Mouse (Mus musculus) hindbrain, embryonic 15.5 days (tissue): ENCODE results near the gene Olfr272. TPM values are rescaled to one million over a fixed set of nuclear protein-coding genes. Genes with fewer than 3 reads are reported as not detected.

Experiments used
- ATAC-seq: fragments of 200-750 bp; cut with Nextera tagmentation; 2 replicates; pipeline ENCODE4 v1.8.0; 2017; ENCODE audit warnings: low read depth, moderate number of reproducible peaks, moderate TSS enrichment; ENCODE audit not compliant: low FRiP score
- H3K27ac ChIP-seq: fragments of 300-500 bp; sonication (generic); replicated peaks from 2 replicates; pipeline ENCODE4 v1.5.1; 2015; ENCODE audit warnings: mild to moderate bottlenecking, inconsistent platforms
- H3K27me3 ChIP-seq: fragments of 300-500 bp; sonication (generic); 2 replicates; pipeline ENCODE4 v1.6.1; 2015; ENCODE audit warnings: control low read depth, inconsistent platforms
- H3K36me3 ChIP-seq: fragments of 300-500 bp; sonication (generic); 2 replicates; pipeline ENCODE4 v1.6.1; 2015; ENCODE audit warnings: control low read depth, inconsistent platforms
- H3K4me1 ChIP-seq: fragments of 300-500 bp; sonication (generic); replicated peaks from 2 replicates; pipeline ENCODE4 v1.6.1; 2015; ENCODE audit warnings: control low read depth, inconsistent platforms
- H3K4me2 ChIP-seq: fragments of 300-500 bp; sonication (generic); 2 replicates; pipeline ENCODE4 v1.6.1; 2015; ENCODE audit warnings: moderate library complexity, mild to moderate bottlenecking, inconsistent platforms
- H3K4me3 ChIP-seq: fragments of 300-500 bp; sonication (generic); 2 replicates; pipeline ENCODE4 v1.5.1; 2015; ENCODE audit warnings: mild to moderate bottlenecking, inconsistent platforms
- H3K9ac ChIP-seq: fragments of 300-500 bp; sonication (generic); 2 replicates; pipeline ENCODE4 v1.6.1; 2015; ENCODE audit warnings: inconsistent platforms
- H3K9me3 ChIP-seq: fragments of 300-500 bp; sonication (generic); 2 replicates; pipeline ENCODE4 v1.6.1; 2016; ENCODE audit warnings: control low read depth, inconsistent platforms
- WGBS: fragments of 180-500 bp; shearing (Covaris S2); methylation state at CpG from one replicate; pipeline ENCODE4 v1.1.7; 2015; 5-methylcytosine and 5-hydroxymethylcytosine counted together
- polyA plus RNA-seq: library from polyadenylated mRNA; unstranded; fragments of >200 nt; fragmentation: Nextera tagmentation; extraction: Ambion mirVana; gene quantifications from 2 replicates; pipeline ENCODE4 v1.2.1, GENCODE M21; 2015

Gene Olfr272
- polyA plus RNA-seq, result not detected in 2 replicates

- WGBS, result 90% methylated on average over 2 of the region's 2 CpGs
- Histone ChIP-seq H3K27ac (no peak within 1 kb of the TSS), H3K9me3 (no peaks in the 10 kb centered on the region), H3K36me3 (no peaks in the 10 kb centered on the region), H3K9ac (no peak within 1 kb of the TSS), H3K4me2 (no peak within 1 kb of the TSS), H3K27me3 (no peaks in the 10 kb centered on the region), H3K4me1 (no peaks in the 10 kb centered on the region), H3K4me3 (no peak within 1 kb of the TSS)
- no peak for ATAC-seq
These were observed at the start of gene Olfr272 for GRCm38 (mm10) chr4:52919078-52919477. Gene Olfr272, minus strand, starts transcription at chr4:52919178.

- Histone ChIP-seq H3K36me3 (no peaks in the 10 kb centered on the region), H3K9ac (no peak within 1 kb of the TSS), H3K4me1 (no peaks in the 10 kb centered on the region), H3K4me2 (no peak within 1 kb of the TSS), H3K27ac (no peak within 1 kb of the TSS), H3K4me3 (no peak within 1 kb of the TSS), H3K9me3 (no peaks in the 10 kb centered on the region), H3K27me3 (no peaks in the 10 kb centered on the region)
- no peak for ATAC-seq
These were observed 45.3 kb upstream of the Olfr272 start, which contains the start of gene Olfr270 for GRCm38 (mm10) chr4:52964247-52964646. Gene Olfr270, plus strand, starts transcription at chr4:52964547.

- ATAC-seq, result peak; percentile 68
- H3K4me2 ChIP-seq, result no peak overlapping the region
- H3K9me3 ChIP-seq, result no peaks in the 10 kb centered on the region
- no peak overlapping the region for H3K9ac ChIP-seq
- H3K27me3 ChIP-seq, result no peaks in the 10 kb centered on the region
- H3K36me3 ChIP-seq, result no peaks in the 10 kb centered on the region
- 0 out of 2 replicates have a peak, but pooled peaks cover 4% of the 10 kb centered on the region for H3K4me1 ChIP-seq
- H3K4me3 ChIP-seq, result no peak overlapping the region
- WGBS, result 34% methylated on average over 4 of the region's 4 CpGs
- no peak overlapping the region for H3K27ac ChIP-seq
These were observed 39.7 kb upstream of the Olfr272 start for GRCm38 (mm10) chr4:52958693-52959092.

- no peaks in the 10 kb centered on the region for H3K9me3 ChIP-seq
- no peaks in the 10 kb centered on the region for H3K27me3 ChIP-seq
- H3K9ac ChIP-seq, result no peak overlapping the region
- ATAC-seq, result no peak
- H3K27ac ChIP-seq, result no peak overlapping the region
- 90% methylated on average over 2 of the region's 2 CpGs for WGBS
- H3K36me3 ChIP-seq, result no peaks in the 10 kb centered on the region
- H3K4me2 ChIP-seq, result no peak overlapping the region
- H3K4me1 ChIP-seq, result no peaks in the 10 kb centered on the region
- no peak overlapping the region for H3K4me3 ChIP-seq
These were observed 30.0 kb upstream of the Olfr272 start for GRCm38 (mm10) chr4:52949005-52949404.

- Histone ChIP-seq H3K9me3 (no peaks in the 10 kb centered on the region), H3K27ac (no peak overlapping the region), H3K4me1 (no peaks in the 10 kb centered on the region), H3K9ac (no peak overlapping the region), H3K27me3 (no peaks in the 10 kb centered on the region), H3K4me2 (no peak overlapping the region), H3K4me3 (no peak overlapping the region), H3K36me3 (no peaks in the 10 kb centered on the region)
- ATAC-seq, result no peak
These were observed 27.7 kb upstream of the Olfr272 start for GRCm38 (mm10) chr4:52946665-52947064.

- no peak overlapping the region for H3K27ac ChIP-seq
- H3K4me1 ChIP-seq, result no peaks in the 10 kb centered on the region
- 96% methylated on average over 4 of the region's 4 CpGs for WGBS
- ATAC-seq, result no peak
- no peak overlapping the region for H3K4me2 ChIP-seq
- H3K9ac ChIP-seq, result no peak overlapping the region
- H3K27me3 ChIP-seq, result no peaks in the 10 kb centered on the region
- H3K9me3 ChIP-seq, result no peaks in the 10 kb centered on the region
- no peaks in the 10 kb centered on the region for H3K36me3 ChIP-seq
- H3K4me3 ChIP-seq, result no peak overlapping the region
These were observed 11.5 kb upstream of the Olfr272 start for GRCm38 (mm10) chr4:52930480-52930879.

GRCm38 (mm10) chr4:52917311-52917688 is 1.7 kb downstream of the Olfr272 start:
- Histone ChIP-seq H3K27me3 (no peaks in the 10 kb centered on the region), H3K9me3 (no peaks in the 10 kb centered on the region), H3K36me3 (no peaks in the 10 kb centered on the region), H3K9ac (no peak overlapping the region), H3K4me3 (no peak overlapping the region), H3K27ac (no peak overlapping the region), H3K4me2 (no peak overlapping the region), H3K4me1 (no peaks in the 10 kb centered on the region)
- WGBS, result 91% methylated on average over 2 of the region's 2 CpGs
- no peak for ATAC-seq

GRCm38 (mm10) chr4:52916659-52917310 is 2.2 kb downstream of the Olfr272 start:
- Histone ChIP-seq H3K9ac (no peak overlapping the region), H3K4me2 (no peak overlapping the region), H3K27me3 (no peaks in the 10 kb centered on the region), H3K9me3 (no peaks in the 10 kb centered on the region), H3K36me3 (no peaks in the 10 kb centered on the region), H3K4me1 (no peaks in the 10 kb centered on the region), H3K4me3 (no peak overlapping the region), H3K27ac (no peak overlapping the region)
- ATAC-seq, result no peak
- WGBS, result 87% methylated on average over 6 of the region's 6 CpGs

GRCm38 (mm10) chr4:52912409-52912808 is 6.6 kb downstream of the Olfr272 start:
- Histone ChIP-seq H3K9me3 (no peaks in the 10 kb centered on the region), H3K27me3 (no peaks in the 10 kb centered on the region), H3K9ac (no peak overlapping the region), H3K4me3 (no peak overlapping the region), H3K27ac (no peak overlapping the region), H3K4me2 (no peak overlapping the region), H3K4me1 (no peaks in the 10 kb centered on the region), H3K36me3 (no peaks in the 10 kb centered on the region)
- ATAC-seq, result no peak
- WGBS, result 58% methylated on average over 3 of the region's 3 CpGs

GRCm38 (mm10) chr4:52909542-52909941 is 9.4 kb downstream of the Olfr272 start:
- no peaks in the 10 kb centered on the region for H3K27me3 ChIP-seq
- no peaks in the 10 kb centered on the region for H3K36me3 ChIP-seq
- no peak overlapping the region for H3K9ac ChIP-seq
- H3K27ac ChIP-seq, result no peak overlapping the region
- H3K9me3 ChIP-seq, result no peaks in the 10 kb centered on the region
- no peak overlapping the region for H3K4me3 ChIP-seq
- ATAC-seq, result no peak
- no peaks in the 10 kb centered on the region for H3K4me1 ChIP-seq
- 74% methylated on average over 3 of the region's 3 CpGs for WGBS
- no peak overlapping the region for H3K4me2 ChIP-seq

- no peaks in the 10 kb centered on the region for H3K4me1 ChIP-seq
- no peaks in the 10 kb centered on the region for H3K27me3 ChIP-seq
- no peaks in the 10 kb centered on the region for H3K36me3 ChIP-seq
- H3K9ac ChIP-seq, result no peak overlapping the region
- 92% methylated on average over 9 of the region's 9 CpGs for WGBS
- ATAC-seq, result no peak
- H3K27ac ChIP-seq, result no peak overlapping the region
- no peaks in the 10 kb centered on the region for H3K9me3 ChIP-seq
- H3K4me2 ChIP-seq, result no peak overlapping the region
- H3K4me3 ChIP-seq, result no peak overlapping the region
These were observed 54.8 kb downstream of the Olfr272 start for GRCm38 (mm10) chr4:52864156-52864555.
